Mouse (Mus musculus): Measurements from ENCODE around the gene Mindy3.
A peak's percentile ranks its signal among the peaks of the same experiment; 100 is the strongest.
"Not testable (repeated sequence)": the region's sequence is repeated elsewhere in the genome, so short reads cannot be mapped to it uniquely, and the experiment has no call there.

Mindy3 gene

GRCm38 (mm10) chr2:12419262-12419655, at the start of gene Mindy3:
Mindy3 (minus strand) TSS chr2:12419470.
- DNase-seq (ENCODE audit: low read depth) = peak; percentile 61

GRCm38 (mm10) chr2:12459732-12460131, 40.5 kb upstream of the Mindy3 start:
- no peak for DNase-seq (ENCODE audit: low read depth)

GRCm38 (mm10) chr2:12450108-12450507, 30.8 kb upstream of the Mindy3 start:
- DNase-seq (ENCODE audit: low read depth) = no peak

- DNase-seq (ENCODE audit: low read depth) = no peak
These were observed 20.9 kb upstream of the Mindy3 start for GRCm38 (mm10) chr2:12440120-12440519.

GRCm38 (mm10) chr2:12439543-12439942, 20.3 kb upstream of the Mindy3 start:
- no peak for DNase-seq (ENCODE audit: low read depth)

- no peak for DNase-seq (ENCODE audit: low read depth)
These were observed 18.9 kb upstream of the Mindy3 start for GRCm38 (mm10) chr2:12438181-12438580.

GRCm38 (mm10) chr2:12432055-12432454, 12.8 kb upstream of the Mindy3 start:
- no peak for DNase-seq (ENCODE audit: low read depth)

GRCm38 (mm10) chr2:12424374-12424773, 5.1 kb upstream of the Mindy3 start:
- DNase-seq (ENCODE audit: low read depth) = no peak

- DNase-seq (ENCODE audit: low read depth) = not testable (repeated sequence)
These were observed 4.2 kb upstream of the Mindy3 start for GRCm38 (mm10) chr2:12423426-12423825.

GRCm38 (mm10) chr2:12418534-12419261, 572 bp downstream of the Mindy3 start:
- DNase-seq (ENCODE audit: low read depth) = no peak

- no peak for DNase-seq (ENCODE audit: low read depth)
These were observed 1.1 kb downstream of the Mindy3 start for GRCm38 (mm10) chr2:12418121-12418520.

- peak; percentile 4 for DNase-seq (ENCODE audit: low read depth)
These were observed 7.0 kb downstream of the Mindy3 start for GRCm38 (mm10) chr2:12412309-12412708.

- no peak for DNase-seq (ENCODE audit: low read depth)
These were observed 8.1 kb downstream of the Mindy3 start for GRCm38 (mm10) chr2:12411129-12411528.

GRCm38 (mm10) chr2:12406737-12407136, 12.5 kb downstream of the Mindy3 start:
- DNase-seq (ENCODE audit: low read depth) = no peak

- DNase-seq (ENCODE audit: low read depth) = no peak
These were observed 16.8 kb downstream of the Mindy3 start for GRCm38 (mm10) chr2:12402469-12402868.

GRCm38 (mm10) chr2:12401137-12401536, 18.1 kb downstream of the Mindy3 start:
- no peak for DNase-seq (ENCODE audit: low read depth)

GRCm38 (mm10) chr2:12389028-12389427, 30.2 kb downstream of the Mindy3 start:
- peak; percentile 54 for DNase-seq (ENCODE audit: low read depth)

GRCm38 (mm10) chr2:12388569-12388968, 30.7 kb downstream of the Mindy3 start:
- DNase-seq (ENCODE audit: low read depth) = no peak

GRCm38 (mm10) chr2:12384389-12384788, 34.9 kb downstream of the Mindy3 start:
- no peak for DNase-seq (ENCODE audit: low read depth)

- DNase-seq (ENCODE audit: low read depth) = no peak
These were observed 36.6 kb downstream of the Mindy3 start for GRCm38 (mm10) chr2:12382650-12383049.

- no peak for DNase-seq (ENCODE audit: low read depth)
These were observed 39.0 kb downstream of the Mindy3 start for GRCm38 (mm10) chr2:12380233-12380632.

- no peak for DNase-seq (ENCODE audit: low read depth)
These were observed 40.7 kb downstream of the Mindy3 start for GRCm38 (mm10) chr2:12378591-12378990.

- DNase-seq (ENCODE audit: low read depth) = no peak
These were observed 42.2 kb downstream of the Mindy3 start for GRCm38 (mm10) chr2:12377024-12377423.

GRCm38 (mm10) chr2:12372883-12373282, 46.4 kb downstream of the Mindy3 start:
- DNase-seq (ENCODE audit: low read depth) = no peak
